ENCODE assay signal across 27 mouse cellular contexts in the genomic region with DNA sequence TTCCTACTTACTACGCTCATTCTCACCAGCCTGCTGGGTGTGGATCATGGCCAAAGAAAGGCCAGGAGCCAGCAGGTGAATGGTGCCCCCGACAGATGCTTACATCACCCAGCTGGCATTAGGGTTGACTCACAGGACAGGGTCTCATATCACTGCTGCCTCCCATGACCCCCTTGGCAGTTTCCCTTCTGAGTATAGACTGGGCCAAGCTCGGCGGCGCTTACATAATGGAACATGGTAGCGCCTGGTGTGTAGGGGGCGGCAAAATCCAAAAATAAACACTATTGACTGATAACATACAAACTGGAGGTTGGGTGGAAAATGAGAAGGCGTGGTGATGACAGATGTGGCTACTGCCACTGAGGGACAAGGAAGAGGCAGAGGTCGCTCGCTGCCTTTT. TPM values are rescaled to one million over a fixed set of nuclear protein-coding genes. Genes with fewer than 3 reads are reported as not detected.
DNase-seq lines count a peak whose midpoint lies in the region; ATAC-seq and TF ChIP-seq lines count a peak whose summit lies in the region.
"Had no signal": no experiment of that assay in that cellular context is flagged by ENCODE, and none has a peak within 500 bp of the region (broad histone marks: within the 10 kb centered on the region; RNA-seq: fewer than 3 reads in every experiment).

No protein-coding gene starts in this region.

- 34% methylated on average over 10 of the region's 10 CpGs for WGBS in heart, embryonic 16.5 days
- 75% methylated on average over 10 of the region's 10 CpGs for WGBS in stomach, postnatal 0 days

- H3K9me3 ChIP-seq in heart, embryonic 16.5 days (replicated peaks; ENCODE audit: control insufficient read depth, low read length) = no peaks in the 10 kb centered on the region
- H3K9me3 ChIP-seq in stomach, postnatal 0 days (ENCODE audit: control insufficient read depth, low read length) = no peaks in the 10 kb centered on the region
- H3K9me3 ChIP-seq: embryonic facial prominence, embryonic 15.5 days; hindbrain, embryonic 12.5 days; limb, embryonic 15.5 days; midbrain, embryonic 10.5 days had no signal

- H3K4me3 ChIP-seq in heart, embryonic 16.5 days (ENCODE audit: low read length) = no peak overlapping the region
- H3K4me3 ChIP-seq in stomach, postnatal 0 days (ENCODE audit: low read depth, low read length) = no peak overlapping the region
- H3K4me3 ChIP-seq: embryonic facial prominence, embryonic 15.5 days; hindbrain, embryonic 12.5 days; layer of hippocampus, adult 2 months; limb, embryonic 15.5 days; midbrain, embryonic 10.5 days had no signal

- H3K36me3 ChIP-seq in heart, embryonic 16.5 days (ENCODE audit: control insufficient read depth, insufficient read depth) = no peaks in the 10 kb centered on the region
- H3K36me3 ChIP-seq in stomach, postnatal 0 days (ENCODE audit: control insufficient read depth, insufficient read depth, low read length) = no peaks in the 10 kb centered on the region
- H3K36me3 ChIP-seq: embryonic facial prominence, embryonic 15.5 days; hindbrain, embryonic 12.5 days; limb, embryonic 15.5 days; midbrain, embryonic 10.5 days had no signal

- no peaks in the 10 kb centered on the region for H3K27me3 ChIP-seq in heart, embryonic 16.5 days (ENCODE audit: control insufficient read depth, insufficient read depth, low read length)
- no peaks in the 10 kb centered on the region for H3K27me3 ChIP-seq in stomach, postnatal 0 days (ENCODE audit: control insufficient read depth, insufficient read depth, low read length)
- H3K27me3 ChIP-seq: CH12.LX; embryonic facial prominence, embryonic 15.5 days; hindbrain, embryonic 12.5 days; limb, embryonic 15.5 days had no signal

- H3K4me1 ChIP-seq in heart, embryonic 16.5 days (ENCODE audit: control insufficient read depth, insufficient read depth, low read length) = peaks cover 12% of the 10 kb centered on the region
- peaks cover 3% of the 10 kb centered on the region; the same call in 1 of the 2 replicates for H3K4me1 ChIP-seq in stomach, postnatal 0 days (replicated peaks; ENCODE audit: control insufficient read depth, insufficient read depth)
- H3K4me1 ChIP-seq: embryonic facial prominence, embryonic 15.5 days had no signal

- peak; percentile 75 for ATAC-seq in heart, embryonic 16.5 days (replicated peaks; ENCODE audit: extremely low read depth, insufficient read depth, low FRiP score)
- peak; percentile 58; the same call in 1 of the 2 replicates for ATAC-seq in stomach, postnatal 0 days (ENCODE audit: low FRiP score, low TSS enrichment)
- ATAC-seq: forebrain, embryonic 16.5 days; liver, postnatal 0 days had no signal

- peak; percentile 96 for DNase-seq in heart, adult 11 months
- no peak for DNase-seq in heart, postnatal 25 days (ENCODE audit: low spot score)
- peak; percentile 47 to 71 for DNase-seq in heart, adult 9 months (ENCODE audit: low spot score in 2 of 2)
- no peak for DNase-seq in stomach, postnatal 0 days (ENCODE audit: low spot score)
- DNase-seq in layer of hippocampus, adult 11-12 months (ENCODE audit: low spot score) = no peak
- no peak for DNase-seq in spleen, adult 12 weeks (ENCODE audit: low spot score)
- DNase-seq: adrenal gland, postnatal 14 days; cerebellum, postnatal 25 days; embryo, embryonic 11 days; kidney, adult 18-20 months; kidney, postnatal 10 days; layer of hippocampus, postnatal 36 days; liver, postnatal 0 days; lung, postnatal 36 days; thymus, postnatal 25 days had no signal

- intact Hi-C loops in heart, postnatal 25 days (cut with DNase I) = no loop called here

- peak overlapping the region; percentile 42 for H3K4me2 ChIP-seq in heart, embryonic 16.5 days (ENCODE audit: low read depth, low read length)
- no peak overlapping the region for H3K4me2 ChIP-seq in stomach, postnatal 0 days (replicated peaks; ENCODE audit: low read depth)
- H3K4me2 ChIP-seq: embryonic facial prominence, embryonic 15.5 days; hindbrain, embryonic 12.5 days; limb, embryonic 15.5 days had no signal

- H3K9ac ChIP-seq in heart, embryonic 16.5 days (ENCODE audit: low read length) = no peak overlapping the region
- no peak overlapping the region for H3K9ac ChIP-seq in stomach, postnatal 0 days (ENCODE audit: low read length)
- H3K9ac ChIP-seq: embryonic facial prominence, embryonic 15.5 days; hindbrain, embryonic 12.5 days; limb, embryonic 15.5 days; liver, postnatal 0 days had no signal

- H3K27ac ChIP-seq in heart, embryonic 16.5 days (ENCODE audit: low read length) = 0 out of 2 replicates have a peak overlapping the region, but pooled peaks have one; percentile 19
- H3K27ac ChIP-seq in stomach, postnatal 0 days (replicated peaks) = no peak overlapping the region
- H3K27ac ChIP-seq: embryonic facial prominence, embryonic 15.5 days; hindbrain, embryonic 12.5 days; layer of hippocampus, adult 2 months; limb, embryonic 15.5 days; midbrain, embryonic 10.5 days had no signal

- no peak for TF ChIP-seq EP300 in stomach, postnatal 0 days (optimal IDR thresholded peaks at IDR 0.05)

- TF ChIP-seq CTCF in stomach, postnatal 0 days (IDR thresholded peaks at IDR 0.05; ENCODE audit: low read depth) = no peak

RNA-seq across cellular contexts. Expression of gene Tnp1, which starts 28.0 kb away (rescaled TPM):
- total RNA-seq in heart, postnatal 25 days (2021) = not detected
- polyA plus RNA-seq in heart, embryonic 16.5 days (2015; fragmentation: Nextera tagmentation; extraction: Ambion mirVana) = not detected in 2 replicates
- polyA plus RNA-seq in stomach, postnatal 0 days (2015; fragmentation: Nextera tagmentation; extraction: Ambion mirVana) = not detected in 2 replicates
- total RNA-seq: adrenal gland, postnatal 14 days; CH12.LX; gastrocnemius, adult 8-10 months; layer of hippocampus, adult 2 months; layer of hippocampus, postnatal 36 days; left cerebral cortex, postnatal 36 days; MEL had no signal
- polyA plus RNA-seq: brain, embryonic 14.5 days; embryonic facial prominence, embryonic 15.5 days; forebrain, embryonic 16.5 days; hindbrain, embryonic 12.5 days; limb, embryonic 15.5 days; liver, postnatal 0 days; midbrain, embryonic 10.5 days had no signal

Comparison
In these comparisons a context has a peak if more than half of its experiments do, and no peak if none do; other contexts are left out.
1. DNase-seq: peak in heart, adult 11 months (single experiment) and heart, adult 9 months (2 of 2); none in heart, postnatal 25 days (single experiment), stomach, postnatal 0 days (single experiment), layer of hippocampus, adult 11-12 months (single experiment) and spleen, adult 12 weeks (single experiment).